Mouse (Mus musculus) CH12.LX (cell line): ENCODE measurements around the gene Adamtsl1. TPM values are rescaled to one million over a fixed set of nuclear protein-coding genes. Genes with fewer than 3 reads are reported as not detected.

Experiments used
- DNase-seq: peaks from one replicate; pipeline ENCODE4 v3.0.0-alpha.2; 2013; ENCODE audit errors: extremely low read depth
- H3K27ac ChIP-seq: 2 replicates; pipeline ENCODE4 v1.5.1; 2012; ENCODE audit warnings: low read depth, mild to moderate bottlenecking, control low read depth, moderate library complexity; ENCODE audit not compliant: insufficient read depth
- H3K27me3 ChIP-seq: replicated peaks from 2 replicates; pipeline ENCODE3; 2012; ENCODE audit warnings: inconsistent platforms
- H3K36me3 ChIP-seq, 2 experiments: replicated peaks in 1 of 2; 2 replicates each; pipeline versions ENCODE3 to v1.6.1; 2012; ENCODE audit warnings: inconsistent platforms in 1 of 2, low read length in 1 of 2, mild to moderate bottlenecking in 1 of 2, mixed read lengths in 1 of 2, moderate library complexity in 1 of 2; ENCODE audit not compliant: control insufficient read depth in 1 of 2, insufficient read depth in 1 of 2
- H3K4me1 ChIP-seq, 2 experiments: 2 replicates each; pipeline ENCODE4 v1.6.1; 2012; ENCODE audit warnings: inconsistent platforms in 1 of 2, moderate library complexity in 1 of 2; ENCODE audit not compliant: insufficient read depth in 2 of 2, control insufficient read depth in 1 of 2
- H3K4me2 ChIP-seq: 2 replicates; pipeline ENCODE4 v1.6.1; 2012; ENCODE audit warnings: low read depth, mild to moderate bottlenecking, control low read depth; ENCODE audit not compliant: poor library complexity, insufficient read depth, severe bottlenecking
- H3K4me3 ChIP-seq, 3 experiments: fragments of 150-350 bp in 1 of 3; sonication (generic) in 1 of 3; replicated peaks in 1 of 3; 2 replicates each; pipeline versions ENCODE3 to v1.5.1; 2011 to 2012; ENCODE audit warnings: low read depth in 2 of 3, low read length in 2 of 3, mild to moderate bottlenecking in 2 of 3, moderate library complexity in 2 of 3, control low read depth in 1 of 3, improper control_type of control experiment in 1 of 3, inconsistent platforms in 1 of 3, mixed read lengths in 1 of 3; ENCODE audit not compliant: poor library complexity in 1 of 3
- H3K79me2 ChIP-seq: replicated peaks from 2 replicates; pipeline ENCODE4 v1.6.1; 2012; ENCODE audit warnings: mild to moderate bottlenecking, moderate library complexity; ENCODE audit not compliant: control insufficient read depth, poor library complexity, insufficient read depth, severe bottlenecking; ENCODE audit errors: extremely low read depth
- H3K9ac ChIP-seq: 2 replicates; pipeline ENCODE4 v1.6.1; 2012; ENCODE audit warnings: low read depth, mild to moderate bottlenecking, control low read depth, moderate library complexity; ENCODE audit not compliant: insufficient read depth
- H3K9me3 ChIP-seq: replicated peaks from 2 replicates; pipeline ENCODE3; 2012; ENCODE audit warnings: low read length, inconsistent platforms, mixed read lengths
- CHD2 ChIP-seq: IDR thresholded peaks from 2 replicates; pipeline ENCODE4 v1.6.1; 2011; ENCODE audit warnings: low read length, improper control_type of control experiment
- E2F4 ChIP-seq: IDR thresholded peaks from 2 replicates; pipeline ENCODE4 v1.6.1; 2011; ENCODE audit warnings: low read depth, low read length, improper control_type of control experiment; ENCODE audit not compliant: insufficient replicate concordance
- MAFK ChIP-seq: IDR thresholded peaks from 2 replicates; pipeline ENCODE4 v1.6.1; 2011; ENCODE audit warnings: low read length, improper control_type of control experiment; ENCODE audit not compliant: insufficient replicate concordance
- MAX ChIP-seq: IDR thresholded peaks from 2 replicates; pipeline ENCODE4 v1.6.1; 2011; ENCODE audit warnings: low read length, improper control_type of control experiment
- MAZ ChIP-seq: IDR thresholded peaks from 2 replicates; pipeline ENCODE4 v1.6.1; 2012; ENCODE audit warnings: low read depth, mild to moderate bottlenecking, inconsistent platforms, low read length, improper control_type of control experiment, moderate library complexity
- MXI1 ChIP-seq: IDR thresholded peaks from 2 replicates; pipeline ENCODE4 v1.6.1; 2011; ENCODE audit warnings: mild to moderate bottlenecking, low read depth, low read length, improper control_type of control experiment
- MYC ChIP-seq: IDR thresholded peaks from 2 replicates; pipeline ENCODE4 v1.6.1; 2011; ENCODE audit warnings: low read depth, mild to moderate bottlenecking, improper control_type of control experiment, low read length
- NRF1 ChIP-seq: IDR thresholded peaks from 2 replicates; pipeline ENCODE4 v1.6.1; 2014; ENCODE audit warnings: low read depth, mild to moderate bottlenecking, inconsistent platforms, low read length, improper control_type of control experiment, moderate library complexity
- PAX5 ChIP-seq: IDR thresholded peaks from 2 replicates; pipeline ENCODE4 v1.6.1; 2012; ENCODE audit warnings: low read length, inconsistent platforms, mixed read lengths
- POLR2A ChIP-seq: IDR thresholded peaks from 2 replicates; pipeline ENCODE4 v1.6.1; 2011; ENCODE audit warnings: low read depth, mild to moderate bottlenecking, improper control_type of control experiment, low read length
- POLR2AphosphoS2 ChIP-seq: IDR thresholded peaks from 2 replicates; pipeline ENCODE4 v1.6.1; 2011; ENCODE audit warnings: low read depth, low read length, improper control_type of control experiment
- RAD21 ChIP-seq: IDR thresholded peaks from 2 replicates; pipeline ENCODE4 v1.6.1; 2011; ENCODE audit warnings: low read depth, mild to moderate bottlenecking, low read length, improper control_type of control experiment, moderate library complexity
- RCOR1 ChIP-seq: conservative IDR thresholded peaks from 2 replicates; pipeline ENCODE4 v1.6.1; 2012; ENCODE audit warnings: low read depth, mild to moderate bottlenecking, inconsistent platforms, low read length, improper control_type of control experiment
- SIN3A ChIP-seq: IDR thresholded peaks from 2 replicates; pipeline ENCODE4 v1.6.1; 2012; ENCODE audit warnings: low read length, improper control_type of control experiment, inconsistent platforms
- UBTF ChIP-seq: IDR thresholded peaks from 2 replicates; pipeline ENCODE4 v1.6.1; 2012; ENCODE audit warnings: low read depth, mild to moderate bottlenecking, inconsistent platforms, low read length, improper control_type of control experiment, moderate library complexity
- USF1 ChIP-seq: IDR thresholded peaks from 2 replicates; pipeline ENCODE4 v1.6.1; 2014; ENCODE audit warnings: low read depth, mild to moderate bottlenecking, inconsistent platforms, low read length, improper control_type of control experiment
- USF2 ChIP-seq: conservative IDR thresholded peaks from 2 replicates; pipeline ENCODE4 v1.6.1; 2011; ENCODE audit warnings: low read depth, low read length, improper control_type of control experiment
- ZC3H11A ChIP-seq: IDR thresholded peaks from 2 replicates; pipeline ENCODE4 v1.6.1; 2012; ENCODE audit warnings: low read depth, mild to moderate bottlenecking, inconsistent platforms, low read length, improper control_type of control experiment
- ZKSCAN1 ChIP-seq: IDR thresholded peaks from 2 replicates; pipeline ENCODE4 v1.6.1; 2012; ENCODE audit warnings: low read depth, inconsistent platforms, low read length, improper control_type of control experiment, borderline replicate concordance
- ZMIZ1 ChIP-seq: IDR thresholded peaks from 2 replicates; pipeline ENCODE4 v1.6.1; 2012; ENCODE audit warnings: low read depth, mild to moderate bottlenecking, inconsistent platforms, low read length, improper control_type of control experiment
- ZNF384 ChIP-seq: IDR thresholded peaks from 2 replicates; pipeline ENCODE4 v1.6.1; 2012; ENCODE audit warnings: low read depth, low read length, improper control_type of control experiment, inconsistent platforms
- dilution Hi-C: fragments of 300-500 bp; cut with MboI; formaldehyde crosslinking; loops from 2 replicates; pipeline ENCODE4 v1.14.3; 2020; ENCODE audit warnings: low sequenced_read_pairs; ENCODE audit not compliant: extremely low pct_unique_long_range_greater_than_20kb, extremely low pct_ligation_motif_present
- in situ Hi-C: fragments of 300-500 bp; cut with MboI; formaldehyde crosslinking; loops from 3 replicates; pipeline ENCODE4 v1.14.3; 2019; ENCODE audit warnings: low sequenced_read_pairs, low pct_ligation_motif_present, low pct_unique_long_range_greater_than_20kb, mixed read lengths
- polyA plus RNA-seq: library from polyadenylated mRNA; unstranded; fragments of >175 nt; gene quantifications from 2 replicates; pipeline ENCODE4 v1.2.1, GENCODE M21; 2012; ENCODE audit warnings: low read depth; ENCODE audit not compliant: insufficient read length
- total RNA-seq, 2 experiments: library from RNA; depleted of rRNA; stranded (reverse); fragments of 300-350 nt in 1 of 2; fragments of >200 nt in 1 of 2; gene quantifications; 2 replicates each; pipeline ENCODE4 v1.2.3; 2012 to 2014

Gene Adamtsl1
- total and polyA plus RNA-seq, 3 experiments, result not detected

DNA sequence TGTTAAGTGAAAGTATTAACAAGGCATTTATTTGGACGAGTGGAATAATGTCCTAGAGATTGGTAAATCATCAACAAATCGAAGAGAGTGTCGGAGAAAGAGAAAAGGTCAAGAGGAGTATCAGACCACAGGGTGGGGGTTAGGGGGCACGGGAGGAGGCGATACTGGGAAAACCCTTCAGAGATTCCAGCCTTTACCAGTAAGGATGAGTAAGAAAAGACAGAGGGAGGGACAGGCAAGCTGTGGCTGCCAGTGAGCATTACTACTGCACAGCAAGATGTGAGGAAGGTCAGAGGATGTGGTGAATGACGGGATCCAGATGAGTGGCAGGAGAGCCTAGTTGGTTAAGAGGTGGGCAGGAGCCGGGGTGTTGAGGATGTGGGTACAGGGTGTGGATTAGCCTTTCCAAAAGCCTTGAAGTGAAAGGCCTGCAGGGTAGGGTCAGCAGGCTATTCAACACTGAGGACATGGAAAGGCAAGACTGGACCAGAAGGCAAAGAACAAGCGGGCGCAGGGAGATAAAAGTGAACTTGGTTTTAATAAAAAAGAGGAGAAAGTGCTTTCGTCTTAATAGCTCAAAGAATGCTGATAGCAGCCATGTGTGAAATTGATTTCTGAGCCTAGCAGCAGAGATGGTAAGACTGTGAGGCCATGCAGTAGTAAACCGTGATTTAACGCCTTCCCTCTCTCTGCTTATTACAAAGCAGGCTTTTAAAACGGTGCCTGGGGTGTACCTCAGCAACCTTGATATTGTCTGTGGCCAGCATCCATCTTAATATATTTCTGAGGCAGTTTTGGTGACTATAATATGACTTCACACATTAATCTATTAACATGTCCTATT lies 555.1 kb downstream of the Adamtsl1 start:
- no peak for DNase-seq
- dilution Hi-C loops, result no loop called here
- no peaks in the 10 kb centered on the region for H3K79me2 ChIP-seq
- H3K9me3 ChIP-seq, result peaks cover 23% of the 10 kb centered on the region
- in situ Hi-C loops, result no loop called here
- H3K4me2 ChIP-seq, result no peak overlapping the region
- TF ChIP-seq E2F4 (no peak), MAX (no peak), ZC3H11A (no peak), UBTF (no peak), PAX5 (no peak), MXI1 (no peak), USF2 (no peak), ZMIZ1 (no peak), MAZ (no peak), MYC (no peak), POLR2AphosphoS2 (no peak), CHD2 (no peak), ZKSCAN1 (no peak), RAD21 (no peak), MAFK (no peak), ZNF384 (no peak), RCOR1 (no peak)
- TF ChIP-seq, all 38 proteins: peak for 0
- H3K36me3 ChIP-seq, result no peaks in the 10 kb centered on the region
- no peaks in the 10 kb centered on the region for H3K4me1 ChIP-seq
- no peak overlapping the region for H3K9ac ChIP-seq
- no peak overlapping the region for H3K4me3 ChIP-seq
- no peaks in the 10 kb centered on the region for H3K27me3 ChIP-seq
- no peak overlapping the region for H3K27ac ChIP-seq

DNA sequence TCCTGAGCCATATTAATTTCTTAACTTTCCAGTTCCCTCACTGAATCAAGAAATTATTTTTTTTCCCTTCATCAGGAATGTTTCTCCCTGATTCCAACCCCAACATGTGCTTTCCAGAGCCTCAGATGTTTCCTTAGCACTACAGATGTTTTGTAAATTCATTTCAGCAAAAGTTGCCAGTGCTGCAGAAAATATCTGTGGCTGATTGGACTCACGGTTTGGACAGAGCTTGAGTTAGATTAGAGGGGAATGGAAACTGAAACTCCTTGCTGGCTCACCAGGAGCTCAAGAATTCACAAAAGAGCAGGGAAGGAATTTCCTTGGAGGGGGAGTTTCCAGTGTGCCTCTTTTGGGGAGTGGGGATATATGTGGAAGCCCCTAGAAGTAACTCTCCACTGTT lies 560.9 kb downstream of the Adamtsl1 start:
- no peak overlapping the region for H3K27ac ChIP-seq
- peaks cover 10% of the 10 kb centered on the region for H3K9me3 ChIP-seq
- no peak overlapping the region for H3K4me2 ChIP-seq
- H3K9ac ChIP-seq, result no peak overlapping the region
- H3K27me3 ChIP-seq, result no peaks in the 10 kb centered on the region
- no peak for DNase-seq
- H3K79me2 ChIP-seq, result no peaks in the 10 kb centered on the region
- H3K4me3 ChIP-seq, result no peak overlapping the region
- H3K36me3 ChIP-seq, result no peaks in the 10 kb centered on the region
- dilution Hi-C loops, result no loop called here
- no peaks in the 10 kb centered on the region for H3K4me1 ChIP-seq
- in situ Hi-C loops, result no loop called here
- TF ChIP-seq MXI1, result no peak
- TF ChIP-seq ZMIZ1, result no peak
- TF ChIP-seq NRF1, result no peak
- no peak for TF ChIP-seq USF1
- TF ChIP-seq POLR2A, result no peak
- TF ChIP-seq SIN3A, result no peak
- no peak for TF ChIP-seq PAX5
- TF ChIP-seq, all 38 proteins: peak for 0
